Mouse (Mus musculus) neural tube, embryonic 13.5 days (tissue): ENCODE results near the gene Olfr108. TPM values are rescaled to one million over a fixed set of nuclear protein-coding genes. Genes with fewer than 3 reads are reported as not detected.

Experiments used
- ATAC-seq: fragments of 200-750 bp; cut with Nextera tagmentation; 2 replicates; pipeline ENCODE4 v1.8.0; 2017; ENCODE audit warnings: low read depth, mild to moderate bottlenecking, moderate TSS enrichment, moderate library complexity
- H3K27ac ChIP-seq: fragments of 300-500 bp; sonication (generic); replicated peaks from 2 replicates; pipeline ENCODE4 v1.5.1; 2015; ENCODE audit warnings: moderate library complexity, mild to moderate bottlenecking, inconsistent platforms
- H3K27me3 ChIP-seq: fragments of 300-500 bp; sonication (generic); 2 replicates; pipeline ENCODE4 v1.6.1; 2015; ENCODE audit warnings: mild to moderate bottlenecking, inconsistent platforms
- H3K36me3 ChIP-seq: fragments of 300-500 bp; sonication (generic); 2 replicates; pipeline ENCODE4 v1.6.1; 2015; ENCODE audit warnings: mild to moderate bottlenecking, inconsistent platforms
- H3K4me1 ChIP-seq: fragments of 300-500 bp; sonication (generic); replicated peaks from 2 replicates; pipeline ENCODE4 v1.6.1; 2015; ENCODE audit warnings: inconsistent platforms
- H3K4me2 ChIP-seq: fragments of 300-500 bp; sonication (generic); 2 replicates; pipeline ENCODE4 v1.6.1; 2015; ENCODE audit warnings: inconsistent platforms, mild to moderate bottlenecking, moderate library complexity
- H3K4me3 ChIP-seq: fragments of 300-500 bp; sonication (generic); 2 replicates; pipeline ENCODE4 v1.5.1; 2015; ENCODE audit warnings: mild to moderate bottlenecking, inconsistent platforms
- H3K9ac ChIP-seq: fragments of 300-500 bp; sonication (generic); 2 replicates; pipeline ENCODE4 v1.6.1; 2015; ENCODE audit warnings: moderate library complexity, mild to moderate bottlenecking, inconsistent platforms
- H3K9me3 ChIP-seq: fragments of 300-500 bp; sonication (generic); 2 replicates; pipeline ENCODE4 v1.6.1; 2016; ENCODE audit warnings: inconsistent platforms
- WGBS: fragments of 180-500 bp; shearing (Covaris S2); methylation state at CpG from one replicate; pipeline ENCODE4 v1.1.7; 2015; 5-methylcytosine and 5-hydroxymethylcytosine counted together
- polyA plus RNA-seq: library from polyadenylated mRNA; unstranded; fragments of >200 nt; fragmentation: Nextera tagmentation; extraction: Ambion mirVana; gene quantifications from 2 replicates; pipeline ENCODE4 v1.2.1, GENCODE M21; 2015

Gene Olfr108
- not detected in 2 replicates for polyA plus RNA-seq

- Histone ChIP-seq H3K4me1 (no peaks in the 10 kb centered on the region), H3K4me3 (no peak within 1 kb of the TSS), H3K36me3 (no peaks in the 10 kb centered on the region), H3K9me3 (no peaks in the 10 kb centered on the region), H3K9ac (no peak within 1 kb of the TSS), H3K27ac (no peak within 1 kb of the TSS), H3K4me2 (no peak within 1 kb of the TSS), H3K27me3 (no peaks in the 10 kb centered on the region)
- no peak for ATAC-seq
- WGBS = 75% methylated on average over 1 of the region's 1 CpGs
Measured at GRCm38 (mm10) chr17:37445180-37445579, at the start of gene Olfr108. Gene Olfr108, plus strand, starts transcription at chr17:37445480.

- H3K36me3 ChIP-seq = no peaks in the 10 kb centered on the region
- H3K4me3 ChIP-seq = no peak within 1 kb of the TSS
- H3K4me2 ChIP-seq = no peak within 1 kb of the TSS
- H3K9ac ChIP-seq = no peak within 1 kb of the TSS
- H3K4me1 ChIP-seq = no peaks in the 10 kb centered on the region
- no peak within 1 kb of the TSS for H3K27ac ChIP-seq
- no peaks in the 10 kb centered on the region for H3K27me3 ChIP-seq
- 81% methylated on average over 3 of the region's 3 CpGs for WGBS
- no peak for ATAC-seq
- H3K9me3 ChIP-seq = no peaks in the 10 kb centered on the region
Measured at GRCm38 (mm10) chr17:37398926-37399325, 46.4 kb upstream of the Olfr108 start, which contains the start of gene Olfr107. Gene Olfr107, plus strand, starts transcription at chr17:37399226.

- no peak overlapping the region for H3K4me3 ChIP-seq
- no peak for ATAC-seq
- H3K27me3 ChIP-seq = no peaks in the 10 kb centered on the region
- H3K9ac ChIP-seq = no peak overlapping the region
- no peaks in the 10 kb centered on the region for H3K36me3 ChIP-seq
- no peaks in the 10 kb centered on the region for H3K9me3 ChIP-seq
- no peaks in the 10 kb centered on the region for H3K4me1 ChIP-seq
- no peak overlapping the region for H3K27ac ChIP-seq
- no peak overlapping the region for H3K4me2 ChIP-seq
Measured at GRCm38 (mm10) chr17:37413380-37413779, 31.9 kb upstream of the Olfr108 start.

GRCm38 (mm10) chr17:37458616-37459015 is 13.3 kb downstream of the Olfr108 start, which contains the start of gene Olfr109:
Gene Olfr109, plus strand, starts transcription at chr17:37458916.
- H3K4me1 ChIP-seq = no peaks in the 10 kb centered on the region
- no peak within 1 kb of the TSS for H3K9ac ChIP-seq
- H3K36me3 ChIP-seq = no peaks in the 10 kb centered on the region
- H3K4me3 ChIP-seq = no peak within 1 kb of the TSS
- H3K9me3 ChIP-seq = no peaks in the 10 kb centered on the region
- H3K27ac ChIP-seq = no peak within 1 kb of the TSS
- WGBS = 94% methylated on average over 1 of the region's 1 CpGs
- no peak within 1 kb of the TSS for H3K4me2 ChIP-seq
- ATAC-seq = no peak
- H3K27me3 ChIP-seq = no peaks in the 10 kb centered on the region

- H3K4me2 ChIP-seq = no peak within 1 kb of the TSS
- no peaks in the 10 kb centered on the region for H3K9me3 ChIP-seq
- no peak for ATAC-seq
- no peaks in the 10 kb centered on the region for H3K27me3 ChIP-seq
- no peak within 1 kb of the TSS for H3K4me3 ChIP-seq
- H3K9ac ChIP-seq = no peak within 1 kb of the TSS
- no peak within 1 kb of the TSS for H3K27ac ChIP-seq
- no peaks in the 10 kb centered on the region for H3K4me1 ChIP-seq
- 84% methylated on average over 2 of the region's 2 CpGs for WGBS
- H3K36me3 ChIP-seq = no peaks in the 10 kb centered on the region
Measured at GRCm38 (mm10) chr17:37483452-37483851, 38.2 kb downstream of the Olfr108 start, which contains the start of gene H2-M2. Gene H2-M2, minus strand, starts transcription at chr17:37483552.

GRCm38 (mm10) chr17:37491930-37492518 is 46.7 kb downstream of the Olfr108 start, which contains the start of gene Olfr110:
Gene Olfr110, plus strand, starts transcription at chr17:37492468.
- Histone ChIP-seq H3K4me2 (no peak within 1 kb of the TSS), H3K4me1 (no peaks in the 10 kb centered on the region), H3K27ac (no peak within 1 kb of the TSS), H3K9ac (no peak within 1 kb of the TSS), H3K4me3 (no peak within 1 kb of the TSS), H3K9me3 (no peaks in the 10 kb centered on the region), H3K36me3 (no peaks in the 10 kb centered on the region), H3K27me3 (no peaks in the 10 kb centered on the region)
- 59% methylated on average over 1 of the region's 1 CpGs for WGBS
- no peak for ATAC-seq

Other genes starting within 250 kb of the Olfr108 start
- not detected in 2 replicates for gene Olfr94, start 244.5 kb upstream of the Olfr108 start, polyA plus RNA-seq
- not detected in 2 replicates for gene Olfr95, start 232.4 kb upstream of the Olfr108 start, polyA plus RNA-seq
- gene Olfr96, start 225.3 kb upstream of the Olfr108 start, polyA plus RNA-seq = not detected in 2 replicates
- not detected in 2 replicates for gene Olfr97, start 208.2 kb upstream of the Olfr108 start, polyA plus RNA-seq
- gene Olfr98, start 181.7 kb upstream of the Olfr108 start, polyA plus RNA-seq = not detected in 2 replicates
- gene H2-M3, start 175.3 kb upstream of the Olfr108 start, polyA plus RNA-seq = 1.1 and 1.2 TPM in 2 replicates
- not detected in 2 replicates for gene Olfr99, start 162.0 kb upstream of the Olfr108 start, polyA plus RNA-seq
- gene Olfr101, start 141.2 kb upstream of the Olfr108 start, polyA plus RNA-seq = not detected in 2 replicates
- not detected in 2 replicates for gene Olfr102, start 128.4 kb upstream of the Olfr108 start, polyA plus RNA-seq
- gene Olfr103, start 105.8 kb upstream of the Olfr108 start, polyA plus RNA-seq = not detected in 2 replicates
- gene Olfr104-ps, start 85.9 kb upstream of the Olfr108 start, polyA plus RNA-seq = not detected in 2 replicates
- gene Olfr105-ps, start 66.4 kb upstream of the Olfr108 start, polyA plus RNA-seq = not detected in 2 replicates
- not detected in 2 replicates for gene Olfr106-ps, start 55.1 kb upstream of the Olfr108 start, polyA plus RNA-seq
- not detected in 2 replicates for gene Olfr107, start 46.3 kb upstream of the Olfr108 start, polyA plus RNA-seq
- gene Olfr109, start 13.4 kb downstream of the Olfr108 start, polyA plus RNA-seq = not detected in 2 replicates
- not detected in 2 replicates for gene H2-M2, start 38.1 kb downstream of the Olfr108 start, polyA plus RNA-seq
- not detected in 2 replicates for gene Olfr110, start 47.0 kb downstream of the Olfr108 start, polyA plus RNA-seq
- gene Olfr111, start 62.5 kb downstream of the Olfr108 start, polyA plus RNA-seq = not detected in 2 replicates
- gene Olfr112, start 124.0 kb downstream of the Olfr108 start, polyA plus RNA-seq = not detected in 2 replicates
- not detected in 2 replicates for gene Olfr113, start 132.2 kb downstream of the Olfr108 start, polyA plus RNA-seq
- gene Olfr114, start 147.3 kb downstream of the Olfr108 start, polyA plus RNA-seq = not detected in 2 replicates
- gene Olfr115, start 181.6 kb downstream of the Olfr108 start, polyA plus RNA-seq = not detected in 2 replicates
- gene Olfr116, start 181.7 kb downstream of the Olfr108 start, polyA plus RNA-seq = not detected in 2 replicates
- not detected in 2 replicates for gene Olfr117, start 218.3 kb downstream of the Olfr108 start, polyA plus RNA-seq
- gene Olfr118, start 221.5 kb downstream of the Olfr108 start, polyA plus RNA-seq = not detected in 2 replicates